In the genomic region with DNA sequence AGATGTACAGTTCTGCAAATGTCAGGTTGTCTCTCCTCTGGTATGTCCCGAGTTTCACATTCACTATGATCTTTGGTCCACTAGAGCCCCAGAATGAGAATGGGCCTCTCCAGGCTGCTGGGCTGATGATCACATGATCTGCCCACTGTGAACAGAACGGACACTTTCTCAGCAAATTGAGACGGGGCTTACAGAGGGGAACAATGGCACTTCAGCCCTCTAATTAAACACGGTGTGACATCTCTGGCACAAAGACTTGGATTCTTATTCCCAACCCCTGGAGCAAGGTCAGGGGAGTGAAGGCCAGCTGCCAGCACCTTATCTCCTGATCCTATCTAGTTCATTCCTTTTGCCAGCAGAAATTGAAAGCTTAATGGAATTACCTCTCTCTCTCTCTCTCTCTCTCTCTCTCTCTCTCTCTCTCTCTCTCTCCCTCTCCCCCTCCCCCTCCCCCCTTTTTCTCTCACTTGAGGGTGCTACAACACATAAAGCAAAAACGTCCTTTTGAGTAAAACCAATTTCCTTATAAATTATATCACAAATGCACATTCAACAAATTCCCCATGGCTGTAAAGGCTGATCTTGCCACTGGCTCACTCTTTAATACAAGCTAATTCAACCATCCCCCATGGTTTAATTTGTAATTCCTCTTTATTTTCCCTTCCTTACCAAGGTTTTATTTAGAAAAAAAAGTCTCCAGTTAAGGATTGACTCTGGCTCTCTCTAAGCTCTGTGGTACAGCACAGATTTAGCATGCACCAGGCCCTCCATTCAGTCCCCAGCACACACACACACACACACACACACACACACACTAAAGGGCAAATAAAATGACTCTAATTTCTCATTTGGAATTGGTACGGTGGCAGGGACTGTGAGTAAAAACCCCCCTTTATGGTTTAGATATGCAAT, we compare ENCODE assay signal across 8 mouse cellular contexts.
A peak's percentile ranks its signal among the peaks of the same experiment; 100 is the strongest.
DNase-seq lines count a peak whose midpoint lies in the region; ATAC-seq and TF ChIP-seq lines count a peak whose summit lies in the region.
"Had no signal": no experiment of that assay in that cellular context is flagged by ENCODE, and none has a peak within 500 bp of the region (broad histone marks: within the 10 kb centered on the region; RNA-seq: fewer than 3 reads in every experiment).

No protein-coding gene starts in this region.

- ATAC-seq in forebrain, embryonic 11.5 days (replicated peaks; ENCODE audit: low FRiP score) = peak; percentile 87
- ATAC-seq in kidney, embryonic 15.5 days (replicated peaks; ENCODE audit: low FRiP score) = peak; percentile 74
- ATAC-seq in midbrain, postnatal 0 days (ENCODE audit: low FRiP score) = peak; percentile 69

- peak; percentile 69 for DNase-seq in embryo, embryonic 10.5 days (ENCODE audit: low spot score)
- DNase-seq in forebrain, embryonic 11.5 days (ENCODE audit: low spot score) = peak; percentile 67
- DNase-seq in midbrain, postnatal 0 days (ENCODE audit: low spot score) = peak; percentile 29
- DNase-seq in frontal cortex, postnatal 36 days (ENCODE audit: low spot score in 2 of 2) = no peak
- DNase-seq in right cerebral cortex, postnatal 25 days = no peak
- no peak for DNase-seq in lung, adult 2 months

- H3K9ac ChIP-seq in forebrain, embryonic 11.5 days (ENCODE audit: low read length) = no peak overlapping the region; the same call in 1 of the 2 replicates
- no peak overlapping the region for H3K9ac ChIP-seq in kidney, embryonic 15.5 days
- no peak overlapping the region for H3K9ac ChIP-seq in midbrain, postnatal 0 days (replicated peaks; ENCODE audit: low read length, poor library complexity, severe bottlenecking)

- no peak for TF ChIP-seq CTCF in midbrain, postnatal 0 days (IDR thresholded peaks at IDR 0.05)
- TF ChIP-seq CTCF in lung, adult 2 months (IDR thresholded peaks at IDR 0.05; ENCODE audit: insufficient read depth, low read length) = no peak

- no peaks in the 10 kb centered on the region for H3K36me3 ChIP-seq in forebrain, embryonic 11.5 days (ENCODE audit: control insufficient read depth, insufficient read depth, low read length)
- H3K36me3 ChIP-seq in kidney, embryonic 15.5 days = no peaks in the 10 kb centered on the region
- H3K36me3 ChIP-seq in midbrain, postnatal 0 days (ENCODE audit: insufficient read depth, low read length) = no peaks in the 10 kb centered on the region

- H3K9me3 ChIP-seq in forebrain, embryonic 11.5 days (ENCODE audit: control insufficient read depth, low read length) = no peaks in the 10 kb centered on the region
- H3K9me3 ChIP-seq in kidney, embryonic 15.5 days (replicated peaks) = no peaks in the 10 kb centered on the region
- H3K9me3 ChIP-seq in midbrain, postnatal 0 days (ENCODE audit: low read length) = no peaks in the 10 kb centered on the region

- no peaks in the 10 kb centered on the region for H3K27me3 ChIP-seq in forebrain, embryonic 11.5 days (ENCODE audit: control insufficient read depth, insufficient read depth, low read length)
- H3K27me3 ChIP-seq in kidney, embryonic 15.5 days = no peaks in the 10 kb centered on the region
- no peaks in the 10 kb centered on the region for H3K27me3 ChIP-seq in midbrain, postnatal 0 days (ENCODE audit: insufficient read depth, low read length)
- H3K27me3 ChIP-seq: megakaryocyte, embryonic 14.5 days had no signal

- H3K4me3 ChIP-seq in forebrain, embryonic 11.5 days (ENCODE audit: low read depth, low read length) = no peak overlapping the region
- no peak overlapping the region for H3K4me3 ChIP-seq in kidney, embryonic 15.5 days (replicated peaks)
- H3K4me3 ChIP-seq in midbrain, postnatal 0 days (ENCODE audit: low read depth, low read length) = no peak overlapping the region
- no peak overlapping the region for H3K4me3 ChIP-seq in lung, adult 2 months (replicated peaks; ENCODE audit: extremely low read depth, low read depth, low read length)
- H3K4me3 ChIP-seq: megakaryocyte, embryonic 14.5 days had no signal

- TF ChIP-seq POLR2A in lung, adult 2 months (IDR thresholded peaks at IDR 0.05; ENCODE audit: borderline replicate concordance, extremely low read depth, low read depth, low read length) = no peak

- no peak overlapping the region for H3K4me2 ChIP-seq in forebrain, embryonic 11.5 days (ENCODE audit: low read depth, low read length, severe bottlenecking)
- no peak overlapping the region for H3K4me2 ChIP-seq in kidney, embryonic 15.5 days
- H3K4me2 ChIP-seq in midbrain, postnatal 0 days (ENCODE audit: low read depth, low read length, poor library complexity, severe bottlenecking) = no peak overlapping the region

- H3K4me1 ChIP-seq in forebrain, embryonic 11.5 days (replicated peaks; ENCODE audit: control insufficient read depth, insufficient read depth, low read length) = peaks cover 11% of the 10 kb centered on the region
- H3K4me1 ChIP-seq in kidney, embryonic 15.5 days = peaks cover 24% of the 10 kb centered on the region
- H3K4me1 ChIP-seq in midbrain, postnatal 0 days (ENCODE audit: insufficient read depth, low read length) = peaks cover 5% of the 10 kb centered on the region; the same call in 1 of the 2 replicates
- H3K4me1 ChIP-seq in lung, adult 2 months (ENCODE audit: control insufficient read depth, insufficient read depth, low read length) = no peaks in the 10 kb centered on the region; the same call in 1 of the 2 replicates
- H3K4me1 ChIP-seq: megakaryocyte, embryonic 14.5 days had no signal

- peak overlapping the region; percentile 70 for H3K27ac ChIP-seq in forebrain, embryonic 11.5 days (ENCODE audit: low read depth, low read length)
- H3K27ac ChIP-seq in kidney, embryonic 15.5 days = peak overlapping the region; percentile 70
- H3K27ac ChIP-seq in midbrain, postnatal 0 days (ENCODE audit: low read depth, low read length) = peak overlapping the region; percentile 14; the same call in 1 of the 2 replicates

- WGBS in forebrain, embryonic 11.5 days = 5% methylated on average over 6 of the region's 6 CpGs
- WGBS in kidney, embryonic 15.5 days = 21% methylated on average over 6 of the region's 6 CpGs
- 11% methylated on average over 6 of the region's 6 CpGs for WGBS in midbrain, postnatal 0 days
- WGBS in lung, adult 2 months = 34% methylated on average over 6 of the region's 6 CpGs

Comparison
In these comparisons a context has a peak if more than half of its experiments do, and no peak if none do; other contexts are left out.
1. DNase-seq: peak in embryo, embryonic 10.5 days (single experiment), forebrain, embryonic 11.5 days (single experiment) and midbrain, postnatal 0 days (single experiment); none in frontal cortex, postnatal 36 days (0 of 2), right cerebral cortex, postnatal 25 days (single experiment) and lung, adult 2 months (single experiment).
2. H3K27ac ChIP-seq: peak in every context shown above with its lines; median percentile 70 in forebrain, embryonic 11.5 days; 70 in kidney, embryonic 15.5 days; 14 in midbrain, postnatal 0 days.
3. Peak in every context shown above with its lines, with median percentiles within 50 percentile points of each other: ATAC-seq.